Mouse (Mus musculus) lung, embryonic 14.5 days (tissue): ENCODE data around the gene Acot13. TPM values are rescaled to one million over a fixed set of nuclear protein-coding genes. Genes with fewer than 3 reads are reported as not detected.
A peak's percentile ranks its signal among the peaks of the same experiment; 100 is the strongest.

Experiments used
- ATAC-seq: fragments of 200-750 bp; cut with Nextera tagmentation; 2 replicates; pipeline ENCODE4 v1.8.0; 2017; ENCODE audit warnings: mild to moderate bottlenecking, moderate TSS enrichment, moderate library complexity; ENCODE audit not compliant: insufficient read depth
- DNase-seq: peaks from one replicate; pipeline ENCODE4 v3.0.0-alpha.2; 2015
- H3K27ac ChIP-seq: fragments of 300-500 bp; sonication (generic); 2 replicates; pipeline ENCODE4 v1.5.1; 2014; ENCODE audit warnings: low read depth, mild to moderate bottlenecking, moderate library complexity
- H3K27me3 ChIP-seq: fragments of 300-500 bp; sonication (generic); 2 replicates; pipeline ENCODE4 v1.6.1; 2014; ENCODE audit warnings: low read length, control low read depth; ENCODE audit not compliant: insufficient read depth
- H3K36me3 ChIP-seq: fragments of 300-500 bp; sonication (generic); 2 replicates; pipeline ENCODE4 v1.6.1; 2014; ENCODE audit warnings: control low read depth; ENCODE audit not compliant: insufficient read depth
- H3K4me1 ChIP-seq: fragments of 300-500 bp; sonication (generic); 2 replicates; pipeline ENCODE4 v1.6.1; 2014; ENCODE audit warnings: antibody characterized with exemption, control low read depth; ENCODE audit not compliant: insufficient read depth
- H3K4me2 ChIP-seq: fragments of 300-500 bp; sonication (generic); 2 replicates; pipeline ENCODE4 v1.6.1; 2014; ENCODE audit warnings: mild to moderate bottlenecking
- H3K4me3 ChIP-seq: fragments of 300-500 bp; sonication (generic); 2 replicates; pipeline ENCODE4 v1.5.1; 2014; ENCODE audit warnings: low read depth, low read length
- H3K9ac ChIP-seq: fragments of 300-500 bp; sonication (generic); 2 replicates; pipeline ENCODE4 v1.6.1; 2014
- H3K9me3 ChIP-seq: fragments of 300-500 bp; sonication (generic); 2 replicates; pipeline ENCODE4 v1.6.1; 2016; ENCODE audit warnings: low read depth, low read length, control low read depth
- CTCF ChIP-seq: IDR thresholded peaks from 2 replicates; pipeline ENCODE4 v1.5.1; 2016; ENCODE audit warnings: antibody characterized with exemption, low read depth
- WGBS: fragments of 180-500 bp; shearing (Covaris S2); extraction: QIAGEN DNeasy Blood & Tissue Kit; methylation state at CpG from one replicate; pipeline ENCODE4 v1.1.7; 2014; 5-methylcytosine and 5-hydroxymethylcytosine counted together
- polyA plus RNA-seq: library from polyadenylated mRNA; unstranded; fragments of >200 nt; fragmentation: Nextera tagmentation; extraction: Ambion mirVana; gene quantifications from 2 replicates; pipeline ENCODE4 v1.2.1, GENCODE M21; 2014

Gene Acot13
- polyA plus RNA-seq, 1 experiment from 2014 or later: 62.3 TPM

DNA sequence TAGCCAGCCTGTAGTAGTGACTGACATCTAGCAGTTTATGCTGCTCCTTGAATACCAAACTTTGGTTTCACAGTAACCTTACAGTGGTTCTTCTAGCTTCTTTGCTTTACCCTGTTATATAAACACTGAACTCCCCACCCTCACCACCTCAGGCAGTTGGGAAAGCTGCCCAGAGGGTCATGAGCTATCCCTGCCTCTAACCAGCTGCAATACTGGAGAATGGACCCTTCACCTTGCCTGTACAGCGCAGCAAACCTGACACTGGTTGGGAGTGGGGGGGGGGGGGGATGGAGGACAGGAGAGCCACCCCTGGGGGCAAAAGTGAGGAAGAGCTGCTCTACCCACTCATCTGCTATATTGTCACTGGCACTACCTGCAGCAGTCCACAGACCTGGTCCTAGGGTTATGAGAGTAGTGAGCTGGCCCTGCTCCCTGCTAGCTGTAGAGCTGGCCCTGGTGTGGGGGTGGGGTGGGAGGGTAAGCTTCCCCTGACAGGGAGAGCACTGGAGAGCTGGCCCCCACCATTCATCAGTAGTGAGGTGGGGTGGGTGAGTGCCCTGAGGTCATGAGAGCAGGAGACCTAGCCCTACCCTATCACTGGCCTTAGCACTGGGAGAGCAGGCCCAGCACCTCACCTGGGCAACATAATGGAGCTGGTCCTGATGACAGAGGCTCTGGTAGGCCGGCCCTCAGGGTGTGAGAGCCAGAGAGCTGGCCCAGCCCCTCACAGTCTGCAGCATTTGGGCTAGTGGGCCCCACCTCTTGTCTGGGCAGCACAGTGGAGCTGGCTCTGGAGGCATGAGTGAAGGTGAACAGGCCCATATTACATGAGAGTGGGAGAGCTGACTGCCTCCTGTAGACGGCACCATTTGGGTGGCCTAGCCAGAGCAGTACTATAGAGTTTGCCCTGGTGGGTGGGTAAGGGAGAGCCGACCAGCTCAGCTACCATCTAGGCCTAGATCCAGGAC is 14.9 kb downstream of the Acot13 start:
- peaks cover 49% of the 10 kb centered on the region for H3K36me3 ChIP-seq
- peak; percentile 74 for ATAC-seq
- WGBS: 47% methylated on average over 4 of the region's 4 CpGs

DNA sequence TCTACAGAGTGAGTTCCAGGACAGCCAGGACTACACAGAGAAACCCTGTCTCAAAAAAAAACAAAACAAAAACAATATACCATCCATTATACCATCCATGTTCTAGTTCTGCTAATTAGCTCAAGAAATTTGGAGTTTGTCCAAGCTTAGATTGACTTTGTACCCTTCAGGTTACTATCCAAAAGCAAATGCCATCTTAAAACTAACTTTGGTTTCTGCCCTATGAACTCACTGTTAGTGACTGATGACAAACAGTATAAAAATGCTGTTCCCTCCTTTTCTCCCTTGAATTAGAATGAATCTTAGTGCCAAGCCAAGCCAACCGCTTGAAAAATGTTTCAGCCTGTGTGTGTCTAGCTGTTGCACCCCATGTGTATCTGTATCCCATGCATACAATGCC is 16.7 kb downstream of the Acot13 start:
- peaks cover 65% of the 10 kb centered on the region for H3K36me3 ChIP-seq
- DNase-seq: no peak
- no peak for ATAC-seq
- no peak overlapping the region for H3K4me2 ChIP-seq
- H3K4me3 ChIP-seq: no peak overlapping the region
- H3K27me3 ChIP-seq: no peaks in the 10 kb centered on the region
- no peaks in the 10 kb centered on the region for H3K9me3 ChIP-seq
- TF ChIP-seq CTCF: no peak
- H3K9ac ChIP-seq: no peak overlapping the region
- 77% methylated on average over 1 of the region's 1 CpGs for WGBS
- H3K27ac ChIP-seq: no peak overlapping the region
- no peaks in the 10 kb centered on the region for H3K4me1 ChIP-seq

More for the DNA sequence above, 14.9 kb downstream of the Acot13 start:
- Histone ChIP-seq H3K4me1 (no peaks in the 10 kb centered on the region), H3K4me3 (no peak overlapping the region), H3K9me3 (no peaks in the 10 kb centered on the region), H3K9ac (no peak overlapping the region), H3K27me3 (no peaks in the 10 kb centered on the region), H3K27ac (no peak overlapping the region), H3K4me2 (no peak overlapping the region)
- no peak for DNase-seq
- no peak for TF ChIP-seq CTCF

DNA sequence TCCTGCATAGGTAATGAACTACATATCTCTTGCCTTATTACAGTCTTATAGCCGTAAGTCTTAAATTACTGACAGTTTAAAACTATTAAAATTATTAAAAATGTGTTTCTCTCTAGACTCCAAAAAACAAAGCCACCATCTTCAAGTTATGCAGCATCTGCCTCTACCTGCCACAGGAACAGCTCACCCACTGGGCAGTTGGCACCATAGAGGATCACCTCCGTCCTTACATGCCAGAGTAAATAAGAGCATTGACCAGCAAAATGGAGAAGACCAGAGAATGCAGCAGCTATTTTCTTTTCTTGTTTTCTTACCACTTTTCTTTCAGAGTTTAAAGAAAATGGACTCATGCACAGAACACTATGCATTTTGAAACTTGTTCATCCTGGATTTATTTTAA is 18.8 kb downstream of the Acot13 start:
- Histone ChIP-seq H3K27ac (no peak overlapping the region), H3K9me3 (no peaks in the 10 kb centered on the region), H3K27me3 (no peaks in the 10 kb centered on the region), H3K9ac (no peak overlapping the region), H3K4me1 (no peaks in the 10 kb centered on the region), H3K36me3 (peaks cover 77% of the 10 kb centered on the region), H3K4me2 (no peak overlapping the region), H3K4me3 (no peak overlapping the region)
- no peak for TF ChIP-seq CTCF
- no peak for ATAC-seq
- no peak for DNase-seq
- WGBS: 92% methylated on average over 2 of the region's 2 CpGs

DNA sequence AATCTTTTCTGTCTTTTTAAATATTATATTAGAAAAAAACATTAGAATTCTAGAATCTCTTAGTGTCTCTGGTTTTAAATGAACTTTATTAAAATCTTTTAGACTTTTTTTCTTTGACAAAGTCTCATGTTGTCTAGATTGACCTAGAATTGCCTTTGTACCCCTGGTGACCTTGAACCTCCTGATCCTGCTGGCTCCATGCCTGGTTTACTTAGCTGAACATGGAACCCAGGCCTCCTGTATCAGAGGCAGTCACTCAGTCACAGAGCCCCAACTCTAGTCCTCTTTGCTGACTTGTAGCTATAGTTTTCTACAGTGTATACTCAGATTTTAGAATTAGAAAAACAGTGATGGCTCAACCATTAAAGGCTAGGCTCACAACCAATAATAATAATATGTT is 25.3 kb downstream of the Acot13 start:
- ATAC-seq: no peak
- Histone ChIP-seq H3K4me1 (no peaks in the 10 kb centered on the region), H3K9me3 (no peaks in the 10 kb centered on the region), H3K4me3 (no peak overlapping the region), H3K36me3 (peaks cover 60% of the 10 kb centered on the region), H3K27me3 (no peaks in the 10 kb centered on the region), H3K27ac (no peak overlapping the region), H3K9ac (no peak overlapping the region), H3K4me2 (no peak overlapping the region)
- TF ChIP-seq CTCF: no peak
- DNase-seq: no peak

DNA sequence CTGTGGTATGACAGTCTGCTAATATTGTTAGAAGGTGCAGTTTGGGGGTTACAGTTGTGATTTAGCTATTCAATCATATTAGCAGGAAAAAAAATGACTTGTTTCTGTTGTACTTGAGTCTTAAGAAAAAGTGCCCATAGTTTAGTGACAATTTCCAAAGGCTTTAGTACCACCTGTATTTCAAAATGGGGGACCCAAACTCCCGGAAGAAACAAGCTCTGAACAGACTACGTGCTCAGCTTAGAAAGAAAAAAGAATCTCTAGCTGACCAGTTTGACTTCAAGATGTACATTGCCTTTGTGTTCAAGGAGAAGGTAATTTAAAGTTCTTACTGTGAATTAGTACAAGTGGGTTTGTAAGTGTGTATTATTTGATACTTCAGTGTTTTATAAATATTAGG is 28.1 kb downstream of the Acot13 start:
- WGBS: 13% methylated on average over 2 of the region's 2 CpGs
- Histone ChIP-seq H3K9ac (peak overlapping the region; percentile 98), H3K4me1 (no peaks in the 10 kb centered on the region), H3K4me2 (peak overlapping the region; percentile 80), H3K4me3 (peak overlapping the region; percentile 98), H3K27me3 (no peaks in the 10 kb centered on the region), H3K9me3 (no peaks in the 10 kb centered on the region), H3K27ac (no peak overlapping the region), H3K36me3 (peaks cover 32% of the 10 kb centered on the region)
- no peak for TF ChIP-seq CTCF
- ATAC-seq (no peak), DNase-seq (peak; percentile 30)

DNA sequence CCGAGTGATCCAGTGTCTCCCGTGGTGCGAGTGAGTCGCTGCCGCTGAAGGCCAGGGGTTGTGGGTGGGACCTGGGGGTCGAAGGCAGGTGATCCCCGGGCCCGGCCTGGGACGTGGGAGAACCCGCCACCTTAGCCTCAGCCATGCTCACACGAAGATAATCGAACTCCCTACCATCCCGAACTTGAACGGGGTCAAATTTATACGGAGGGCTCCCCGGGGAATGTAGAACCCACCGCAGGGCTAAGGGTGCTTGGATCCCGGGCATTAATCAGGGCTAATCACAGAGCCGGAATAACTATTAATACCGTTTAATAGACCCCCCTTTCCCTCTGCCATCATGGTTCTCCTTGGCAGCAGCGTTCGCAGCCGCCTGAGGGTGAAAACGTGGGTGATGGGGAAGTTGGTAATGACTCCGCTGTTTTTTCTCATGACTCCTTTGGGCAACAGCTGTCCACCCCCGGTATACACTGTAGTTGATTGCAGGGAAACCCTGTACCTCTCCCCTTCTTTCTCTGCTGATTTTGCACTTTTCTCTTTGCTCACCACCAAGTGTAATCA is 29.1 kb downstream of the Acot13 start:
- WGBS: under 1% methylated on average over 26 of the region's 26 CpGs
- peak overlapping the region; percentile 80 for H3K4me2 ChIP-seq
- peak overlapping the region; percentile 98 for H3K9ac ChIP-seq
- DNase-seq (peak; percentile 50), ATAC-seq (no peak)
- H3K27me3 ChIP-seq: no peaks in the 10 kb centered on the region
- TF ChIP-seq CTCF: no peak
- H3K9me3 ChIP-seq: no peaks in the 10 kb centered on the region
- H3K4me1 ChIP-seq: no peaks in the 10 kb centered on the region
- peak overlapping the region; percentile 98 for H3K4me3 ChIP-seq
- peak overlapping the region; percentile 100 for H3K27ac ChIP-seq
- peaks cover 23% of the 10 kb centered on the region for H3K36me3 ChIP-seq

DNA sequence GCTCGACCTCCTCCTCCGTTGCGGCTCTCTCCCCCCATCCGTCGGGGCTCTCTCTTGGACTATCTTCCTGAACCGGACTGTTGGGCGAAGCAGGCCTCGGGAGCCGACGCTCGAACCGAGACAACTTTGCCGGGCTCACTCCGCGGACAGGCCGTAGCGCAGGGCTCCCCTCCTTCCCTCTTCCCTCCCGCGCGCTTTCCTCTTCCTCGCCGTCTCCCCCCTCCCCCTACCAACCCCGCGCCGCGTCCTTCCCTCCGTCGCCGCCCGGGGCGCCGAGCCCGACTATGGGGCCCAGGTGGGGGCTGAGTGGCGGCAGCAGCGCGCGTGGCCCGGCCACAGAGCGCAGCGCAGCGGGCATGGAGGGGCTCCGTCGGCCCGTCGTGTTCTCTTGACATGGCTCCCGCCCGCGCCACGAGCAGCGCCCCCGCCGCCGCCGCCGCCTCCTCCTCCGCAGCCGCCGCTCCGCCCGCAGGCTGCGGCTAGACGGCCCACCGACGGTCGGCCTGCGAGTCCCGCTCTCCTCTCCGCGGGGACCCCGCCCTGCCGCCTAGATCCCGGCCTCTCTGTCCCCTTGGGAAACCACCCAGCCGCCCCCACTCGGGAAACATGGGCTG is 29.9 kb downstream of the Acot13 start, which contains the start of gene BC005537:
BC005537 (plus strand) TSS at position 350 of the 614 bp plus-strand sequence.
- H3K9ac ChIP-seq: peak within 1 kb of the TSS; percentile 98
- H3K4me1 ChIP-seq: no peaks in the 10 kb centered on the region
- H3K36me3 ChIP-seq: peaks cover 17% of the 10 kb centered on the region
- peak; percentile 22; the same call in 1 of the 2 replicates for TF ChIP-seq CTCF
- H3K27me3 ChIP-seq: no peaks in the 10 kb centered on the region
- H3K27ac ChIP-seq: peak within 1 kb of the TSS; percentile 100
- no peaks in the 10 kb centered on the region for H3K9me3 ChIP-seq
- WGBS: under 1% methylated on average over 69 of the region's 74 CpGs
- peak within 1 kb of the TSS; percentile 98 for H3K4me3 ChIP-seq
- ATAC-seq (peak; percentile 54), DNase-seq (peak; percentile 68)
- H3K4me2 ChIP-seq: peak within 1 kb of the TSS; percentile 91
